Mouse (Mus musculus) intestine, postnatal 0 days (tissue): Measurements from ENCODE around the gene Grid1. TPM values are rescaled to one million over a fixed set of nuclear protein-coding genes. Genes with fewer than 3 reads are reported as not detected.

ENCODE experiments used
- ATAC-seq: fragments of 200-750 bp; cut with Nextera tagmentation; 2 replicates; pipeline ENCODE4 v1.8.0; 2017; ENCODE audit warnings: mild to moderate bottlenecking, moderate TSS enrichment, moderate library complexity
- H3K27ac ChIP-seq: fragments of 300-500 bp; sonication (generic); 2 replicates; pipeline ENCODE4 v1.5.1; 2014; ENCODE audit warnings: mild to moderate bottlenecking, low read depth, low read length, moderate library complexity
- H3K27me3 ChIP-seq: fragments of 300-500 bp; sonication (generic); replicated peaks from 2 replicates; pipeline ENCODE4 v1.6.1; 2014; ENCODE audit warnings: low read length, mixed read lengths; ENCODE audit not compliant: control insufficient read depth, insufficient read depth
- H3K36me3 ChIP-seq: fragments of 300-500 bp; sonication (generic); 2 replicates; pipeline ENCODE4 v1.6.1; 2014; ENCODE audit warnings: mild to moderate bottlenecking, moderate library complexity; ENCODE audit not compliant: control insufficient read depth, insufficient read depth
- H3K4me1 ChIP-seq: fragments of 300-500 bp; sonication (generic); replicated peaks from 2 replicates; pipeline ENCODE4 v1.6.1; 2014; ENCODE audit warnings: antibody characterized with exemption, low read length, mixed read lengths; ENCODE audit not compliant: control insufficient read depth, insufficient read depth
- H3K4me2 ChIP-seq: fragments of 300-500 bp; sonication (generic); replicated peaks from 2 replicates; pipeline ENCODE4 v1.6.1; 2014; ENCODE audit warnings: low read depth, mild to moderate bottlenecking, moderate library complexity
- H3K4me3 ChIP-seq: fragments of 300-500 bp; sonication (generic); 2 replicates; pipeline ENCODE4 v1.5.1; 2014; ENCODE audit warnings: low read depth, low read length
- H3K9ac ChIP-seq: fragments of 300-500 bp; sonication (generic); 2 replicates; pipeline ENCODE4 v1.6.1; 2014; ENCODE audit warnings: mild to moderate bottlenecking, low read depth, low read length
- H3K9me3 ChIP-seq: fragments of 300-500 bp; sonication (generic); 2 replicates; pipeline ENCODE4 v1.6.1; 2016; ENCODE audit warnings: mixed run types; ENCODE audit not compliant: control insufficient read depth
- CTCF ChIP-seq: sonication (generic); IDR thresholded peaks from 2 replicates; pipeline ENCODE4 v1.5.1; 2016; ENCODE audit warnings: low read depth, mild to moderate bottlenecking, control low read depth, antibody characterized with exemption, moderate library complexity
- WGBS: fragments of 180-500 bp; shearing (Covaris S2); extraction: QIAGEN DNeasy Blood & Tissue Kit; methylation state at CpG from one replicate; pipeline ENCODE4 v1.1.7; 2014; 5-methylcytosine and 5-hydroxymethylcytosine counted together
- polyA plus RNA-seq: library from polyadenylated mRNA; unstranded; fragments of >200 nt; fragmentation: Nextera tagmentation; extraction: Ambion mirVana; gene quantifications from 2 replicates; pipeline ENCODE4 v1.2.1, GENCODE M21; 2015

Grid1 gene
- polyA plus RNA-seq, 1 experiment from 2014 or later = 0.12 TPM

- Histone ChIP-seq H3K9ac (no peak overlapping the region), H3K27ac (no peak overlapping the region), H3K4me2 (no peak overlapping the region), H3K4me3 (no peak overlapping the region), H3K27me3 (no peaks in the 10 kb centered on the region), H3K9me3 (no peaks in the 10 kb centered on the region), H3K36me3 (no peaks in the 10 kb centered on the region), H3K4me1 (no peaks in the 10 kb centered on the region)
- no peak for ATAC-seq
- no peak for TF ChIP-seq CTCF
- 65% methylated on average over 7 of the region's 7 CpGs for WGBS
Measured at GRCm38 (mm10) chr14:35244776-35245548, 425.1 kb downstream of the Grid1 start.

- TF ChIP-seq CTCF = no peak
- Histone ChIP-seq H3K9me3 (no peaks in the 10 kb centered on the region), H3K27ac (no peak overlapping the region), H3K4me3 (no peak overlapping the region), H3K36me3 (no peaks in the 10 kb centered on the region), H3K4me1 (no peaks in the 10 kb centered on the region), H3K9ac (no peak overlapping the region), H3K4me2 (no peak overlapping the region), H3K27me3 (no peaks in the 10 kb centered on the region)
- ATAC-seq = no peak
- WGBS = 80% methylated on average over 4 of the region's 4 CpGs
Measured at GRCm38 (mm10) chr14:35250412-35250811, 430.5 kb downstream of the Grid1 start.

GRCm38 (mm10) chr14:35254477-35254876 lies 434.6 kb downstream of the Grid1 start:
- H3K4me1 ChIP-seq = no peaks in the 10 kb centered on the region
- ATAC-seq = no peak

GRCm38 (mm10) chr14:35270260-35270659 lies 450.4 kb downstream of the Grid1 start:
- no peaks in the 10 kb centered on the region for H3K36me3 ChIP-seq
- no peak overlapping the region for H3K4me3 ChIP-seq
- 88% methylated on average over 4 of the region's 4 CpGs for WGBS
- no peak overlapping the region for H3K4me2 ChIP-seq
- H3K27ac ChIP-seq = no peak overlapping the region
- H3K4me1 ChIP-seq = no peaks in the 10 kb centered on the region
- H3K9ac ChIP-seq = no peak overlapping the region
- ATAC-seq = no peak
- H3K27me3 ChIP-seq = no peaks in the 10 kb centered on the region
- TF ChIP-seq CTCF = no peak
- no peaks in the 10 kb centered on the region for H3K9me3 ChIP-seq

More at GRCm38 (mm10) chr14:35254477-35254876, 434.6 kb downstream of the Grid1 start:
- H3K9me3 ChIP-seq = no peaks in the 10 kb centered on the region
- WGBS = 49% methylated on average over 2 of the region's 2 CpGs
- H3K9ac ChIP-seq = no peak overlapping the region
- no peak overlapping the region for H3K4me3 ChIP-seq
- H3K36me3 ChIP-seq = no peaks in the 10 kb centered on the region
- H3K4me2 ChIP-seq = no peak overlapping the region
- no peak overlapping the region for H3K27ac ChIP-seq
- TF ChIP-seq CTCF = no peak
- H3K27me3 ChIP-seq = no peaks in the 10 kb centered on the region

- H3K4me3 ChIP-seq = no peak overlapping the region
- no peak overlapping the region for H3K4me2 ChIP-seq
- no peaks in the 10 kb centered on the region for H3K36me3 ChIP-seq
- WGBS = 93% methylated on average over 7 of the region's 7 CpGs
- H3K27me3 ChIP-seq = no peaks in the 10 kb centered on the region
- H3K9ac ChIP-seq = no peak overlapping the region
- TF ChIP-seq CTCF = no peak
- no peak overlapping the region for H3K27ac ChIP-seq
- H3K9me3 ChIP-seq = no peaks in the 10 kb centered on the region
- no peaks in the 10 kb centered on the region for H3K4me1 ChIP-seq
- no peak for ATAC-seq
Measured at GRCm38 (mm10) chr14:35309201-35309600, 489.3 kb downstream of the Grid1 start.

- no peak overlapping the region for H3K4me3 ChIP-seq
- WGBS = 48% methylated on average over 5 of the region's 5 CpGs
- H3K27ac ChIP-seq = no peak overlapping the region
- no peaks in the 10 kb centered on the region for H3K36me3 ChIP-seq
- H3K4me1 ChIP-seq = no peaks in the 10 kb centered on the region
- no peak for TF ChIP-seq CTCF
- no peak overlapping the region for H3K4me2 ChIP-seq
- ATAC-seq = no peak
- H3K9me3 ChIP-seq = no peaks in the 10 kb centered on the region
- H3K9ac ChIP-seq = no peak overlapping the region
- no peaks in the 10 kb centered on the region for H3K27me3 ChIP-seq
Measured at GRCm38 (mm10) chr14:35313380-35314299, 493.7 kb downstream of the Grid1 start.
